Mouse (Mus musculus) T-helper 2 cell (primary cell): ENCODE measurements around the gene 1110012L19Rik.
"Not testable (repeated sequence)": the region's sequence is repeated elsewhere in the genome, so short reads cannot be mapped to it uniquely, and the experiment has no call there.

Experiments used
- in situ Hi-C: fragments of 300-600 bp; cut with MboI, MseI; formaldehyde crosslinking; loops from one replicate; pipeline ENCODE4 v1.15.1; 2025; ENCODE audit warnings: high pct_unique_total_duplicates

1110012L19Rik gene

GRCm38 (mm10) chrX:70385276-70385961, at the start of gene 1110012L19Rik:
Gene 1110012L19Rik, plus strand, starts transcription at chrX:70385877.
- in situ Hi-C loops = loop anchor here (10.0 kb wide), 1 partner anchor 89 kb away; the partner anchor contains the start of gene Tmem185a

- in situ Hi-C loops = no loop called here
Observed at GRCm38 (mm10) chrX:70362985-70363384, 22.7 kb upstream of the 1110012L19Rik start.

- in situ Hi-C loops = no loop called here
Observed at GRCm38 (mm10) chrX:70363446-70363845, 22.2 kb upstream of the 1110012L19Rik start.

GRCm38 (mm10) chrX:70364202-70364601, 21.5 kb upstream of the 1110012L19Rik start:
- in situ Hi-C loops = no loop called here

- in situ Hi-C loops = no loop called here
Observed at GRCm38 (mm10) chrX:70364661-70365613, 20.7 kb upstream of the 1110012L19Rik start, which contains the start of gene Ids. Gene Ids, minus strand, starts transcription at chrX:70365084.

- in situ Hi-C loops = loop anchor here (5.0 kb wide), 1 partner anchor 203 kb away; no protein-coding TSS in a partner anchor
Observed at GRCm38 (mm10) chrX:70369758-70370157, 15.9 kb upstream of the 1110012L19Rik start.

- in situ Hi-C loops = loop anchor here (5.0 kb wide), 1 partner anchor 198 kb away; no protein-coding TSS in a partner anchor
Observed at GRCm38 (mm10) chrX:70374469-70375110, 11.1 kb upstream of the 1110012L19Rik start.

GRCm38 (mm10) chrX:70384917-70385275, 781 bp upstream of the 1110012L19Rik start:
- in situ Hi-C loops = loop anchor here (10.0 kb wide), 1 partner anchor 90 kb away; the partner anchor contains the start of gene Tmem185a

GRCm38 (mm10) chrX:70385962-70386351, 280 bp downstream of the 1110012L19Rik start:
- in situ Hi-C loops = loop anchor here (10.0 kb wide), 1 partner anchor 89 kb away; the partner anchor contains the start of gene Tmem185a

GRCm38 (mm10) chrX:70392636-70393035, 7.0 kb downstream of the 1110012L19Rik start:
- in situ Hi-C loops = loop anchor here (5.0 kb wide), 1 partner anchor 165 kb away; no protein-coding TSS in a partner anchor

- in situ Hi-C loops = not testable (repeated sequence)
Observed at GRCm38 (mm10) chrX:70425473-70425872, 39.8 kb downstream of the 1110012L19Rik start.
